Mouse (Mus musculus) intestine, postnatal 0 days (tissue): Measurements from ENCODE around the gene Astl. TPM values are rescaled to one million over a fixed set of nuclear protein-coding genes. Genes with fewer than 3 reads are reported as not detected.

Experiments
- ATAC-seq: fragments of 200-750 bp; cut with Nextera tagmentation; 2 replicates; pipeline ENCODE4 v1.8.0; 2017; ENCODE audit warnings: mild to moderate bottlenecking, moderate TSS enrichment, moderate library complexity
- H3K27ac ChIP-seq: fragments of 300-500 bp; sonication (generic); 2 replicates; pipeline ENCODE4 v1.5.1; 2014; ENCODE audit warnings: mild to moderate bottlenecking, low read depth, low read length, moderate library complexity
- H3K27me3 ChIP-seq: fragments of 300-500 bp; sonication (generic); replicated peaks from 2 replicates; pipeline ENCODE4 v1.6.1; 2014; ENCODE audit warnings: low read length, mixed read lengths; ENCODE audit not compliant: control insufficient read depth, insufficient read depth
- H3K36me3 ChIP-seq: fragments of 300-500 bp; sonication (generic); 2 replicates; pipeline ENCODE4 v1.6.1; 2014; ENCODE audit warnings: mild to moderate bottlenecking, moderate library complexity; ENCODE audit not compliant: control insufficient read depth, insufficient read depth
- H3K4me1 ChIP-seq: fragments of 300-500 bp; sonication (generic); replicated peaks from 2 replicates; pipeline ENCODE4 v1.6.1; 2014; ENCODE audit warnings: antibody characterized with exemption, low read length, mixed read lengths; ENCODE audit not compliant: control insufficient read depth, insufficient read depth
- H3K4me2 ChIP-seq: fragments of 300-500 bp; sonication (generic); replicated peaks from 2 replicates; pipeline ENCODE4 v1.6.1; 2014; ENCODE audit warnings: low read depth, mild to moderate bottlenecking, moderate library complexity
- H3K4me3 ChIP-seq: fragments of 300-500 bp; sonication (generic); 2 replicates; pipeline ENCODE4 v1.5.1; 2014; ENCODE audit warnings: low read depth, low read length
- H3K9ac ChIP-seq: fragments of 300-500 bp; sonication (generic); 2 replicates; pipeline ENCODE4 v1.6.1; 2014; ENCODE audit warnings: mild to moderate bottlenecking, low read depth, low read length
- H3K9me3 ChIP-seq: fragments of 300-500 bp; sonication (generic); 2 replicates; pipeline ENCODE4 v1.6.1; 2016; ENCODE audit warnings: mixed run types; ENCODE audit not compliant: control insufficient read depth
- CTCF ChIP-seq: sonication (generic); IDR thresholded peaks from 2 replicates; pipeline ENCODE4 v1.5.1; 2016; ENCODE audit warnings: low read depth, mild to moderate bottlenecking, control low read depth, antibody characterized with exemption, moderate library complexity
- WGBS: fragments of 180-500 bp; shearing (Covaris S2); extraction: QIAGEN DNeasy Blood & Tissue Kit; methylation state at CpG from one replicate; pipeline ENCODE4 v1.1.7; 2014; 5-methylcytosine and 5-hydroxymethylcytosine counted together
- polyA plus RNA-seq: library from polyadenylated mRNA; unstranded; fragments of >200 nt; fragmentation: Nextera tagmentation; extraction: Ambion mirVana; gene quantifications from 2 replicates; pipeline ENCODE4 v1.2.1, GENCODE M21; 2015

Astl gene
- polyA plus RNA-seq, 1 experiment from 2014 or later: not detected

- Histone ChIP-seq H3K9me3 (no peaks in the 10 kb centered on the region), H3K4me2 (no peak overlapping the region), H3K4me3 (no peak overlapping the region), H3K4me1 (no peaks in the 10 kb centered on the region), H3K36me3 (no peaks in the 10 kb centered on the region), H3K27me3 (peaks cover 14% of the 10 kb centered on the region), H3K27ac (no peak overlapping the region), H3K9ac (no peak overlapping the region)
- no peak for TF ChIP-seq CTCF
- no peak for ATAC-seq
- 69% methylated on average over 5 of the region's 5 CpGs for WGBS
Observed at GRCm38 (mm10) chr2:127369703-127370376, 31.4 kb downstream of the Astl start.

- H3K27ac ChIP-seq: no peak overlapping the region
- WGBS: 52% methylated on average over 9 of the region's 9 CpGs
- no peak for TF ChIP-seq CTCF
- no peaks in the 10 kb centered on the region for H3K36me3 ChIP-seq
- no peak overlapping the region for H3K4me2 ChIP-seq
- H3K9ac ChIP-seq: no peak overlapping the region
- peaks cover 4% of the 10 kb centered on the region; the same call in 1 of the 2 replicates for H3K27me3 ChIP-seq
- no peak for ATAC-seq
- no peaks in the 10 kb centered on the region for H3K9me3 ChIP-seq
- no peaks in the 10 kb centered on the region for H3K4me1 ChIP-seq
- H3K4me3 ChIP-seq: no peak overlapping the region
Observed at GRCm38 (mm10) chr2:127370561-127371483, 32.4 kb downstream of the Astl start.

- Histone ChIP-seq H3K27ac (no peak overlapping the region), H3K4me2 (no peak overlapping the region), H3K36me3 (no peaks in the 10 kb centered on the region), H3K9me3 (no peaks in the 10 kb centered on the region), H3K9ac (no peak overlapping the region), H3K4me3 (no peak overlapping the region), H3K27me3 (no peaks in the 10 kb centered on the region; the same call in 1 of the 2 replicates), H3K4me1 (no peaks in the 10 kb centered on the region)
- TF ChIP-seq CTCF: no peak
- no peak for ATAC-seq
- WGBS: 50% methylated on average over 1 of the region's 1 CpGs
Observed at GRCm38 (mm10) chr2:127371484-127371861, 33.0 kb downstream of the Astl start.

- no peaks in the 10 kb centered on the region for H3K9me3 ChIP-seq
- H3K36me3 ChIP-seq: no peaks in the 10 kb centered on the region
- H3K4me2 ChIP-seq: no peak overlapping the region
- 87% methylated on average over 2 of the region's 2 CpGs for WGBS
- TF ChIP-seq CTCF: no peak
- H3K27me3 ChIP-seq: no peaks in the 10 kb centered on the region; the same call in 1 of the 2 replicates
- H3K27ac ChIP-seq: no peak overlapping the region
- no peak overlapping the region for H3K9ac ChIP-seq
- no peak overlapping the region for H3K4me3 ChIP-seq
- ATAC-seq: no peak
- no peaks in the 10 kb centered on the region for H3K4me1 ChIP-seq
Observed at GRCm38 (mm10) chr2:127372082-127372481, 33.6 kb downstream of the Astl start.

GRCm38 (mm10) chr2:127374131-127374530, 35.7 kb downstream of the Astl start:
- H3K4me2 ChIP-seq: no peak overlapping the region
- TF ChIP-seq CTCF: no peak
- 77% methylated on average over 3 of the region's 3 CpGs for WGBS
- H3K4me3 ChIP-seq: no peak overlapping the region
- H3K9ac ChIP-seq: no peak overlapping the region
- H3K36me3 ChIP-seq: no peaks in the 10 kb centered on the region
- no peaks in the 10 kb centered on the region for H3K27me3 ChIP-seq
- H3K4me1 ChIP-seq: no peaks in the 10 kb centered on the region
- ATAC-seq: no peak
- H3K9me3 ChIP-seq: no peaks in the 10 kb centered on the region
- no peak overlapping the region for H3K27ac ChIP-seq

GRCm38 (mm10) chr2:127375087-127375486, 36.6 kb downstream of the Astl start:
- WGBS: 46% methylated on average over 3 of the region's 3 CpGs

More at GRCm38 (mm10) chr2:127375087-127375486, 36.6 kb downstream of the Astl start:
- no peaks in the 10 kb centered on the region for H3K27me3 ChIP-seq
- H3K27ac ChIP-seq: no peak overlapping the region
- H3K9me3 ChIP-seq: no peaks in the 10 kb centered on the region
- no peaks in the 10 kb centered on the region for H3K36me3 ChIP-seq
- ATAC-seq: no peak
- H3K4me1 ChIP-seq: no peaks in the 10 kb centered on the region
- H3K4me3 ChIP-seq: no peak overlapping the region
- H3K9ac ChIP-seq: no peak overlapping the region
- no peak for TF ChIP-seq CTCF
- no peak overlapping the region for H3K4me2 ChIP-seq
